Mouse (Mus musculus): ENCODE data around the gene Mcts1.

Mcts1 gene

DNA sequence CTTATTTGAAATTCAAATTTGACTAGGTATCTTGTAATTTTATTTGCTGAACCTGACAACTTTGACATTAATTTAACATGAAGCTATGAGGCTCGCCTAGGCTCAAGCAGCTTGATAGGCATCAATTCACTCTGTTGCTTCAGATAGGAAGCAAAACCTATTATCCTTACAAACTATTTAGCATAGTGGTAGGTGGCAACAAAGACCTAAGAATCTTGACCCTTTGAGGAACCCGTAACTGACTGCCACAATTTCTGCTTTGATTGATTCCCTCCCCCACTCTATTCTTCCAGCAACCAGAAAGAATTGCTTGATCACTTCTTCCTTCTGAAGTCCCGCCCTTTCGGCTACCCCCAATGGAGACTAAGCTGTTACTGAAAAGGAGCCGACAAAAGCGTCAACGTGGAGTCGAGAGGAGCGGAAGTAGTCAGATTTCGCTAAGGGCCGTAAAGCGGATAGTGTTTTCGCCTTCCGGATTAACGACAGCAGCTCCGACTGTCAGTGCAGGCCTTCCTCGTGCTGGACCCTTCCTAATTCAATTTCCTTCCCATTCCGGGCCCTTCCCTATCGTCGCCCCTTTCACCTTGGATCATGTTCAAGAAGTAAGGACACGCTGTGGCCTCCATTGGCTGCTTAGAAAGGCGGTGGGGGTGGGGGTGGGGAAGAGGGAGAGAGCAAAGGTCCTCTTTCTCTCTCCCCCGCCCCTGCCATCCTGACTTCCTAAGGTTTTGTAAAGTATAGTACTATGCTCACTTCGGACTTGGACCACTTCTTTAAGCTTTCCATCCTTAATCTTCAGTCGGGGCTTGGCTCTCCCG lies at the start of gene Mcts1:
TSS of gene Mcts1 (plus strand) at position 402 of the 818 bp plus-strand sequence.
- peak; percentile 66 for DNase-seq

DNA sequence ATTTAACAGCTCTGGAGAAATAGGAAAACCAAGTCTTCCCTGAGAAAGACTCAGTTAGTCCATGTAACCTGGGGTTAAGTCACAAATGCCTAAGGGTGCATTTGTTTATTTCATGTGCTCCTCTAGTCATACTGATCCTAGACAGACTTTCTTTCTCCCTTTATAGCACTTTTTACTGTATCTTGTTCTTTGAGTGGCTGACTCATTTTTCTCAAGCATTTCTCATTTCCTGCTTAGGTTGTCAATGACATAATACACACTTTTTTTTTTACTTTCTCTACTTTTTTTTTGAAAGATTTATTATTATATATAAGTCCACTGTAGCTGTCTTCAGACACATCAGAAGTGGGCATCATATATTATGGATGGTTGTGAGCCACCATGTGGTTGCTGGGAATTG lies 47.1 kb upstream of the Mcts1 start:
- no peak for DNase-seq

DNA sequence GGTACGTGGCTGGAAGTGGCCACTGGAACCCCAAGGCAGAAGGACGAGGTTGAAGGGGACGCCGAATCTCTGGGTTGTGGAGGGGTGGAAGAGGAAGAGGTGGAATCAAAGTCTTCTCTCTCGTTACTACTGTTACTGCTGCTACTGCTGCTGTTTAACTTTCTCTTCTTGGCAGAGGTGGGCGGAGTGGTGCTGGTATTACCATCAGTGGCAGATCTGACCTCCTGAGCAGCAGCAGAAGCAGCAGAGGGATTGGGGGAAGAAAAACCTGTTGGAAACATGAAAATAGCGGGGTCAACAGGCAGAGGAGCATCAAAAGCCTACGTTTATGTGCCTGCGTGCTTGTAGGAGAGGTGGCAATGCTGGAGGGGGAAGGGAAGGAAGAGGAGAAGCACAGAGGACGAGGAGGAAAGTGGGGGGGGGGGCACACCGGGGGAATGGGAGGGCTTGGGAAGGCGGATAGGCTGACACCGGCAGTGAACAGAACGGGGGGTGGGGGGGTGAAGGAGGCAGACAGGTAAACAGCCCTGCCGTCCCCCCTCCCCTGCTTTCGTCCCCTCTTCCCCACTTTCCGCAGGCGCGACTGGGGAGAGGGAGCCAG lies 36.3 kb upstream of the Mcts1 start:
- peak; percentile 39 for DNase-seq

DNA sequence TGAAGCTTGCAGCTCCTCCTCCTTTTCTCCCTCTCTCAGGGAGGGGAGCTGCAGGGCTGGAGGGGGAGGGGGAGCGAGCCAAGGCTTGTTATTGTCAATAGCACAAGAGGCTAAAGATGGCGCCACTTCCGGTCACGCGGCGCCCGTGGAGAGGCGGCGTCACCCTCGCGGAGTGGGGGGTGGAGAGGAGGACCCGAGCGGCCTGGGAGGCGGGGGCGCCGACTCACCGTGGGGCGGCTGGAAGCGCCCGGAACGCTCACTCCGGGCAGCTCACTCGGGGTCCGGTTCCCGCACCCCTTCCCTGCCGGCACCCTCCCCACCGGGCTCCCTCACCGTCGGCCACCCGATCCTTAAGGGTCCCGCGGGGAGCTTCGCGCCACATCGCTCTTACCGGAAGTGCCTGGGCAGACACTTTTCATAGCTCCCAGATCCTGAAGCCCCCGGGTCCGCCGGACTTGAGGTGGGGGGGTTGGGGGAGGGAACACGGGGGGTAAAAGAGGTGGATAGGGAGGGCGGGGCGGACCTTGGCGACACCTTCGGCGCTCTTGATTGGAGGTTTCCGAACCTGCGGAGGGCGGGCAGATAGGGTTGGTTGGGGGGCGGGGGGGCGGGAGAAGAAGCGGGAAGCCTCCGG lies 35.7 kb upstream of the Mcts1 start:
- DNase-seq, result peak; percentile 86

DNA sequence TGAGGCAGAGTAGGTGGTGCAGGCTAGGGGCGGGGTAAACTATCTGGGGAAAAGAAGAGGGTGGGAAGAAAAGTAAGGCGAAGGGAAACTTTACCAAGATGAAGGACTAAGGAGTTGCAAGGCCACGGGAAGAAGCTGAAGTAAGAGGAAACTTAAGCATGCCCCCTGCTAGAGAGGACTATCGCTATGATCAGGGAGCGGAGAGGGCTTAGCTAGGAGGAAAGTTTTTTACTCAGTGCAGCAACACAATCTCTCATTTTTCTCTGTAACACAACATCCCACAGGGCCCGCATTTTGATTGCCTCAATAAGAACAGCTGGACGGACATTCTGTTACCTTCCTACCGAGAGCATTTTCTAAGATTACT lies 35.2 kb upstream of the Mcts1 start:
- no peak for DNase-seq

DNA sequence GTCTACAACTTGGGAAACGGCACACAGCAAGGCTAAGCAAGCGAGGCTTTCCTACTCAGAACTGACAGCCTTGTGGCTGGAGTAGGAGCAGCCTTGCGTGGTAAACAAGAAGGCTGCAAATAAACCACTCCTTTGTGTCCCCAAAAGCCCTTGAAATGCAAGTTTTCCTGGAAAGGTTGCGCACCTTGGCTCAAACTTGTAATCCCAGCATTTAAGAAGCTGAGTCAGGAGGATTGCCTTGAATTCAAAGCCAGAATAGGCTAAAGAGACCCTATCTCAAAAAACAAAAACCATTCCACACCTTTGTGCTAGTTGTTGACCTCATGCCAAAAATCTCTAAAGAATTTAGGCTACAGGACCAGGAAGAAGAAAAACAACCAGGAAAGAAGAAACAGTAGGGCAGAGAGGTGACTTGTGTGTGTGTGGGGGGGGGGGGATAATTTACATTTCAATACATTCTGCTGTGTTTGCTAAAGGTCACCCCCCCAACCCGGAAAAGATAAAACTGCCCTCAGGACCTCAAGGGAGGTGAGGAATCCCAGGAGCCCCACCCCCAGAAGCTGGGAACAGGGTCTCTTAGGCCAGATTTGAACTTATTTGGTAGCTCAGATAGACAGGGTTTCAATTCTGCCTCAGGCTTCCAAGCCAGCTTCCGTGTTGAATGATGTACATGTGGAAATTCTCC lies 33.7 kb upstream of the Mcts1 start:
- no peak for DNase-seq

DNA sequence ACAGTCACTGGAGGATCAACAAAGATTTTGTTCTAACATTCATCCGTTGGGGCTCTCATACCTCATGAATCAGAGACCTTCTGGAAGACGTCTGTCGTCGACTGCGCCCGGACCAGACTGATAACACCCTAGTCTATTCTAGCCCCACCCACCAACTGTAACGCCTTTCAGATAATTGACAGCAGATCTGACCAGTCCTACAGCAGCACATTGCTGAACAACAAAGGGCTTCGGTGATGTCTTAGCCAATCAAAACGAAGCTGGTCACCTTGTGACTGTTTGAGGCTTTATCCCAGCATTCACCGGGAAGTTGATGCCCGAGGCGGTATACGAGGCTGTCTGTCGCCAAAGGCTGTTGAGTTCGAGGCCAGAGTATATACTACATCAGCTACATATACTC lies 24.3 kb upstream of the Mcts1 start, which contains the start of gene Cul4b:
TSS of gene Cul4b (minus strand) at position 119 of the 400 bp plus-strand sequence.
- no peak for DNase-seq

DNA sequence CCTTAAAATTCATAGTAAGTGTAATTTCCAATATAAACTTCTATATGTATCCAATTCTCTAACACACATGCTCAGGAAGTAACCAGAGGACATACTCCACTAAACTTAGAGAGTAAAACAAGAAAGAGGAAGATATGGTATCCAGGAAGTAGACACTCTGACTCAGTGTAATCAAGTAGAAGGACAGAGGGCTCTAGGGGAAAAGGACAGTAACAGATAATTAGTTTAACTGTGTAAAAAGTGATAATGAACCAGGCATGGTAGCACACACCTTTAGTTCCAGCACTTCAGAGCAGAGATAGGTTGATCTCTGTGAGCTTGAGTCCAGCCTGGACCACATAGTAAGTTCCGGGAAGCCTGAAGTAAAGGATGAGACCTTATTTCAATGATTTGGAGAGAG lies 19.2 kb upstream of the Mcts1 start:
- no peak for DNase-seq

DNA sequence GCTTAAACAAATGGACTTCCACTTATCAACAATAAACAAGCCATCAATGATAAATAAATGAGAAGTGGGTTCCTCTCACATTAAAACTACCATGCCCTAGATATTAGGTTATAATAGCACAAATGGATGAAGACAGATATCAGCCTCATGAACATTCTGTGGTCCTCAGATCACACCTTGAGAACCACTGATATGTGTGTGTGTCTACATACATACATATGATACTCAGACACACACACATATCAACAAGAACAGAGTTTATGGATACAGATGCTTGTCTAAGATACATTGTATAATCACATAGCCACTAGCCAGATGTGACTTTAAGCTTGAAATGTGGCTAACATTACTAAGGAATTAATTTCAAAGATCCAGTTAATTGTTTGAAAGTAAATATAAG lies 17.1 kb upstream of the Mcts1 start:
- DNase-seq, result no peak

DNA sequence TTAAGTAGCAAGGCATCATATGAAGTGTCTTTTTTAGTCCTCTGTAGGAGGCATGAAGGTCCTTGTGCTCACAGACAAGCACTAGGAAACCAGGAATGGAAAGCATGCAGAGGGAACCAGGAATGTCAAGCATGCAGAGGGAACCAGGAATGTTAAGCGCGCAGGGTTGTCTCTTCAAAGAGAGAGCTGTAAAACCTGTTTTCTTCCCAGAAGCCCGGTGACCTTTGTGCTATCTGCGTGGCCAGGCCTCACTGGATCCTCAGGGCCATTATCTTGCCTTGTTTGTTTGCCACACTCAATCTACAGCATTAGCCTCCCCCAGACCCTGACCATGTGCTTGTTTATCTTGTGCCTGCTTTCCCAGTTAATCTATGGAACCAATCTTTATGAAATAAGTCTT lies 10.6 kb upstream of the Mcts1 start:
- DNase-seq, result no peak

DNA sequence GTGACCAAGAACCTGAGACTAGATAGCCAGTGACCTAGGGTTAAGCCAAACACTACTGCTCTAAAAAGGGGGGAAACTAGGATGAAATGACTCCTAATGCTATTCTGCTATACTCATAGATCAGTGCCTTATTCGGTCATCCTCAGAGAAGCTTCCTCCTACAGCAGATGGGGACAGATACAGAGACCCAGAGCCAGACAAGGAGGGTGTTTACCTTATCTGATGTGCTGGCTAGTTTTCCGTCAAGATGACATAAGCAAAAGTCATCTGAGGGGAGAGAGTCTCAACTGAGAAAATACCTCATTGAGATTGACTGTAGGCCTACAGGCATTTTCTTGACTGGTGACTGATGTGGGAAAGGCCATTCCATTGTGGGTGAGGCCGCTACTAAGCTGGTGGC lies 8.6 kb upstream of the Mcts1 start:
- no peak for DNase-seq

DNA sequence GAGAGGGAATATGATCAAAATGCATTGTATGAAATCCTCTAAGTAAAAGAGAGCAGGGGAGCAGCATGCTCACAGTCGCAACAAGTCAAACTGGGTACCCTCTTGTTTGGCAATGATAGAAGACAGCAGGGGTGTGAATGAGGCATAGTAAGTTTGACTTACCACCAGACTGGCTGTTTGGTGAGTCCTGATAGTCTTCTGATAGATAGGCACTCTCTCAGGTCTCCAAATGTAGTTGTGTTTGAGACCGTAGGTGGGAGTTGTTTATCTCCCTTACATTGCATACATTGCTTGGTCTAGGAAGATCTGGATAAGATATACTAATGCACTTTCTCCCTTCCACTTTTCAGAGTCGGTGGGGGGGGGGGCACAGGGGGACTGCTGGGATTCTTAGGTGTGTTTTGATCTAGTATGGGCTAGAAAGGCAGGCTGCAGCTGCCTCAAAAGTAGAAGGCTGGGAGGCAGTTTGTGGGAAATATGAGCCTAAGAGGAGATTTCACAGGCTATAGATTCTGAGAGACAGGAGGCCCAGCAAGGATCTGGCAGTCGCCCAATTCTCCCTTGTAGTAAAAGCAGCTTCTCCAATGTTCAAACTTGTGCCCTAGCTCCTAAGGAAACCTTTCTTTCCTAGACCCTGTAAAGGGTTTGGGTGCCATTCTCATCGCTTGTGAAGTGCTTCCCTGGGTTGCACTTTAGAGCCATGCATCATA lies 7.0 kb upstream of the Mcts1 start:
- no peak for DNase-seq

DNA sequence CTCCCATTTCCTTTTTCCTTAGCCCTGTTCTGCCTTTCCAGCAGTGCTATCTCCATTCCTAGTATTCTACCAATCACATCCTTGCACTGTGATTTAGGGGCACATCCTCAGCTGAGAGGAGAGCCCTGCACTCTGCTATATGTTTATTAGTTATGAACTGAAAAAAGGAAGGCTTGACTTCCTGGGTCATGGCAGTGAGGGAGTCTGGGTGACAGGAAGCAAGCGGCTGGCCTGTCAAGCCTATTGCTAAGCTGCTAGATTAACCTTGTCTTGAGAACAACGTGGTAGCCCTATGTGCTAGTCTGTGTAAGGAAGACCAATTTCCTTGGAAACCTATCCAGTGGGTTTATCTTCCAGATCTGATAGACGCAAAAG lies 604 bp downstream of the Mcts1 start:
- peak; percentile 10 for DNase-seq

DNA sequence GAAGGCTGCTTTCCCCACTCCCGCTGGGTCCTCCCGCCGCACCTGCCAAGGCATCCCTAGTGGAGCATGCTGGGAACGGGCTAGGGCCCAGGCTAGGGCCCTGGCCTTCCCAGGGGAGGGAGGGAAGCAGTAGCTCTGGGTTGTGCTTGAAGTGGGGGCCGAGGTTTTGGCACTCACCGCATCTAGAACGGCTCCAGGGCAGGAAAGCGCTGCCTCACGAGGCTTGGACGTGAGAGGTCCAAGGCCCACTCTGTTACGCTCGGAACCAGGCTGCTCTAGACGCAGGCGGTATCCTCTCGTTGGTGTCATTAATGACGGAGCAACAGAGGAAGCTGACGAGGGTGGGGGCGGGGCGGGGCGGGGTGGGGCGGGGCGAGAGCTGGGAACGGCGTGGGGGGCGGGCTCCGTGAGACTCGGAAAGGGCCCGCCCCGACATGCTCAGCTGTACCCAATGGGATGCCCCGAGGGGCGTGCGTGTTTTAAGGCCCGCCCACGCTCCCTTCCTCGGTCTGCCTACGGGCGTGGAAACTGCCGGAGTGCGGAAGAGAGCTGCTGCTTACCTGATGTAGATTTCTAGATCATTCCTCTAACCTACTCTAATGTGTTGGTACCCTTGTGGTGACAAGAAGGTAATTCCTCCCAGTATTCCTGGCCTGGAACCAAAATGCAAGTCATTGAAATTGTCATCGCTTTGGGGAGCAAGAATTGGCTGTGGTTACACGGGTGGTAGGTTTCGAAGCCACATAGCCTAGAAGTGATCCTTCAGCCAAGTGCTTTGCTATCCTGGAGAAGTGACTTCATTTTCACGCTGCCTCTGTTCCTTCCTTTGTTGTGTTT lies 34.6 kb downstream of the Mcts1 start, which contains the start of gene C1galt1c1:
TSS of gene C1galt1c1 (minus strand) at position 287 of the 837 bp plus-strand sequence.
- peak; percentile 86 for DNase-seq

DNA sequence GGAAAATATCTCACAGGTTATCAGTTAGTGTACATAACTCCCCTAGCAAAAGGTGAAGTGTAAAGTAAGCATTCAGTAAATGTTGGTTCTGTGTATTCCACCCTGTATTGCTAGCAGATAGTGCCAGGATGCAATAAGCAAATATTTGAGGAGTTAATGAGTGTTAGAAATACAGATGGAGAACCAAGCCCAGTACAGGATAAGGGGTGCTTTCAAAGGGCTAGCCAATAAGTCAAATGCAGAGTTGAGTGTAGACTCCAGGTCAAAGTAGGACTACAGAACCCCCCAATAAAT lies 35.2 kb downstream of the Mcts1 start:
- no peak for DNase-seq

DNA sequence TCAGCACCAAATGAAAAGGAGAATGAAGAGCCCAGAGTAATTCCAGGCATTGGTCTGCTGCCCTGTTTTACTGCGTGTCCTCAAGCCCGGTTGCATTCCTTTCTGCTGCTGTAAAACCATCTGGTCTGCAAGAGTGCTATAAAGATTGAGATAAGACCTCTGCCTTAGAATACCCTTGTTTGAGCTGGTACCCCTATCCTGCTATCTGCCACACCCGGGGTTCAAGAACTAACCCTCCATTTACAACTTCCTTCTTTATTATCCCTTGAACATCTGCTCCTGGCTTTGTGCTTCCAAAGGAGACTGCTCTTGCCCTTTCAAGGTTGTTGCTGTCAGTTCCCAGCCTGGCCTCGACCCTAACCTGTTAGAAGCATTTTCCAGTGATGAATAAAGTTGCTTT lies 41.1 kb downstream of the Mcts1 start:
- DNase-seq, result no peak

DNA sequence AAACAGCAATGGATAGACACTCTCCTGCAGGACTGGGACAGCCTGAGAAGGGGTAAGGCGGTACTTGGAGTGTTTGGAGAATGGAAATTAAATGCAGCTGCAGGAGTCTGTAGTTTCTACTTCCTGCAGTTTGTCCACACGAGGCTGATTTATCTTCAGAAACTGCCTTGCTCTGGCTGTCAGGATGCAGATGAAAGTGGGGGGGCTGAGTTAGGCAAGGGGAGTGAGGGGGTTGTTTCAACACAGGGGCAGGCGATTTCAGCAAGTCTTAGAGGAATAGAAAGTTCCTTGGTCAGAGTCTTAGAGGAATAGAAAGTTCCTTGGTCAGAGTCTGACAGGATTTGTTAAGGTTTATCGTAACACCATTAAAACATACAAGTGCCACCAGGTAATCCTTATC lies 41.8 kb downstream of the Mcts1 start:
- no peak for DNase-seq

DNA sequence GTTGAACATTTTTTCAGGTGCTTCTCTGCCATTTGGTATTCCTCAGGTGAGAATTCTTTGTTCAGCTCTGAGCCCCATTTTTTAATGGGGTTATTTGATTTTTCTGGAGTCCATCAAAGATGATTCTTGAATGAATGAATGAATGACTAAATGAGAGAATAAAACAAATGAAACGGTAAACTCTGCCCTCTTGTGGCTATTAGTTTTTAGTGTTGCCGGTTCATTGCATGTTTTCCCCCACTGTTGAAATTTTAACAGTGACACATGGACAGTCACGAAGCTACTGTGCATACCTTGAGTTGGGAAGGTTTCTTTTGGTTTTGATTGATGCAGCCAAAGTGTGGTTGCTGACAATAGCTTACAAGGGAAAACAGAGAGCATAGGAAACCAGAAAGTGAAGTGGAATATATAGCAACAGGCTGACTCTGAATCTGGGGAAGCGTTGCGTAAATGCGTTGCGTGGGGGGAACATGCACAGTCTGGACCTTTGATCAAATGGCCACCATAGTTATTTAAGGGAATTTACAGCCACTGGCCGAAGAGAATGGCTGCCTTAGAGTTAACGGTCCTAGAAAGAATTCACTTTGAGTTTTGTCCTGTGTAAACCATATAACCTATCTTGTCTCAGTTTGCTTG lies 50.1 kb downstream of the Mcts1 start:
- DNase-seq, result no peak

DNA sequence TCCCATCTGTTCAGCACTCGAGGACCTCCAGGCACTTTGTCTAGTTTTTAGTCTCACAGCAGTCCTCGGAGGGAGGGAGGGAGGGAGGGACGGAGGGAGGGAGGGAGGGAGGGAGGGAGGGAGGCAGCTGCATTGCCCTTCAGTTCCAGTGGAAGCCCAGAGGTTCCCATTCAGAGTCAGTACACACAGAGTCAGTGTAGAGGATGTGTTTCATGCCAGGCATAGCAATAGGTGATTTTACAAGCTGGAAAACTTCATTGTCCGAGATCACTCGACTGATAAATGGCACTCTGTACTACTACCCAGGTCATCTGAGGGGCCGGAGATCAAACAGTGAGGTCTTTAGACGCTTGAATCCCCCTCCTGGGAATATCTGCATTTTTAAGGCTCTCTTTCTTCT lies 50.8 kb downstream of the Mcts1 start:
- no peak for DNase-seq

DNA sequence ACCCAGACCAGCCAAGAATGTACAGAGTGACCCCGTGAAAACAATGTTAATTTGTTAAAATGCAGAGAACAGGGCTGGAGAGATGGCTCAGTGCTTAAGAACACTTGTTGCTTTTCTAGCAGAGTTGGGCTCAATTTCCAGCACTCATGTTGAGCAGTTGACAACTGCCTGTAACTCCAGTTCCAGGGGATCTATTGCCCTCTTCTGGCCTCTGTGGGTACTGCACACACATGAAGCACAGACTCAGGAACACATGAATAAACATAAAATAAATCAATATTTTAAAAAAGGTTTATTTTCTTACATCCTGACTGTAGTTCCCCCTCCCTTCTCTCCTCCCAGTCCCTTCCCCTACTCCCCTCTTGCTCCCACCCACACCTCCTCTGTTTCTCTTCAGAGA lies 52.8 kb downstream of the Mcts1 start:
- no peak for DNase-seq

DNA sequence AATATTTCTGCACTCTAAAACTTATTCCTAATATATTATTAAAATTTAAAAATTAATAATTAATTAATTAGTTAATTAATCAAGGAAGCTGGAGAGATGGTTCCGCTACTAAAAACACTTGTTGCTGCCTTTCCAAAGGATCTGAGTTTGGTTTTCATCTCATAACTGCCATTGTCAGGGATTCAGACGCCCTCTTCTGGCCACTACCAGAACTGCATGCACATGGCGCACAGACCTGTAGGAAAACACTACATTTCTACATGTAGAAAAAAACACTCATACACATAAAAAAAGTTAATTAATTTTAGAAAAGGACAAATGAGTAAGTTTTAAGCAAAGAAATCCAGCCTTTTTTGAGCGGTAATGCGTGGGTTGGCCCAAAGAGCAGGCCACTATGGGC lies 54.3 kb downstream of the Mcts1 start:
- no peak for DNase-seq
